In genomic region chr1:178664271-178664969, GRCm38 (mm10) we compare ENCODE assay signal across 16 mouse cellular contexts.
A peak's percentile ranks its signal among the peaks of the same experiment; 100 is the strongest.
DNase-seq lines count a peak whose midpoint lies in the region; ATAC-seq and TF ChIP-seq lines count a peak whose summit lies in the region.
"Had no signal": no experiment of that assay in that cellular context is flagged by ENCODE, and none has a peak within 500 bp of the region (broad histone marks: within the 10 kb centered on the region; RNA-seq: fewer than 3 reads in every experiment).

No protein-coding gene starts in this region.

- H3K4me3 ChIP-seq in kidney, embryonic 16.5 days (ENCODE audit: low read length) = no peak overlapping the region
- no peak overlapping the region for H3K4me3 ChIP-seq in ES-E14 (ENCODE audit: insufficient read depth in 1 of 2, low read depth in 1 of 2, low read length in 2 of 2, poor library complexity in 1 of 2, severe bottlenecking in 1 of 2)
- H3K4me3 ChIP-seq in embryonic facial prominence, embryonic 10.5 days = no peak overlapping the region
- H3K4me3 ChIP-seq in limb, embryonic 12.5 days (replicated peaks) = no peak overlapping the region
- H3K4me3 ChIP-seq: neural tube, embryonic 12.5 days had no signal

- H3K27ac ChIP-seq in kidney, embryonic 16.5 days (ENCODE audit: low read length) = peak overlapping the region; percentile 53; the same call in 1 of the 2 replicates
- H3K27ac ChIP-seq in ES-E14 (ENCODE audit: insufficient read depth, low read depth, low read length, poor library complexity, severe bottlenecking) = no peak overlapping the region
- H3K27ac ChIP-seq in embryonic facial prominence, embryonic 10.5 days (replicated peaks) = peak overlapping the region; percentile 21; the same call in 1 of the 2 replicates
- H3K27ac ChIP-seq in limb, embryonic 12.5 days = peak overlapping the region; percentile 42
- H3K27ac ChIP-seq: neural tube, embryonic 12.5 days; stomach, postnatal 0 days had no signal

- H3K4me1 ChIP-seq in kidney, embryonic 16.5 days (ENCODE audit: insufficient read depth, low read length) = peaks cover 22% of the 10 kb centered on the region
- H3K4me1 ChIP-seq in ES-E14 (ENCODE audit: control insufficient read depth in 2 of 2, insufficient read depth in 2 of 2, low read length in 2 of 2, poor library complexity in 1 of 2) = no peaks in the 10 kb centered on the region; a peak in 1 of 4 replicates
- peaks cover 37% of the 10 kb centered on the region for H3K4me1 ChIP-seq in embryonic facial prominence, embryonic 10.5 days
- H3K4me1 ChIP-seq in limb, embryonic 12.5 days (replicated peaks) = peaks cover 62% of the 10 kb centered on the region
- H3K4me1 ChIP-seq: neural tube, embryonic 12.5 days had no signal

- DNase-seq in kidney, postnatal 25 days = no peak
- DNase-seq in ES-E14 (ENCODE audit: low read depth, low spot score) = peak; percentile 20
- DNase-seq in embryonic facial prominence, embryonic 10.5 days (ENCODE audit: low spot score) = no peak
- DNase-seq in ovary, postnatal 10 days (ENCODE audit: low spot score) = no peak
- DNase-seq in heart, adult 11 months = no peak
- DNase-seq: cerebellum, adult 9-10 months; forebrain, postnatal 0 days; kidney, adult 2 months; lung, adult 2 months; thymus, postnatal 14 days had no signal

- no peaks in the 10 kb centered on the region for H3K27me3 ChIP-seq in kidney, embryonic 16.5 days (ENCODE audit: insufficient read depth, low read length)
- H3K27me3 ChIP-seq in embryonic facial prominence, embryonic 10.5 days (replicated peaks; ENCODE audit: low read depth, poor library complexity, severe bottlenecking) = no peaks in the 10 kb centered on the region
- no peaks in the 10 kb centered on the region for H3K27me3 ChIP-seq in limb, embryonic 12.5 days
- H3K27me3 ChIP-seq: neural tube, embryonic 12.5 days had no signal

- no peak for ATAC-seq in kidney, embryonic 16.5 days (ENCODE audit: low FRiP score, low TSS enrichment)
- no peak for ATAC-seq in limb, embryonic 12.5 days (ENCODE audit: insufficient number of reproducible peaks, insufficient read depth, low FRiP score, low TSS enrichment, low read depth)
- ATAC-seq: forebrain, postnatal 0 days; hindbrain, embryonic 16.5 days had no signal

- no peaks in the 10 kb centered on the region for H3K36me3 ChIP-seq in kidney, embryonic 16.5 days (ENCODE audit: insufficient read depth, low read length)
- H3K36me3 ChIP-seq in ES-E14 (ENCODE audit: control insufficient read depth, insufficient read depth, low read length, poor library complexity, severe bottlenecking) = no peaks in the 10 kb centered on the region
- no peaks in the 10 kb centered on the region for H3K36me3 ChIP-seq in embryonic facial prominence, embryonic 10.5 days (replicated peaks)
- no peaks in the 10 kb centered on the region for H3K36me3 ChIP-seq in limb, embryonic 12.5 days
- H3K36me3 ChIP-seq: neural tube, embryonic 12.5 days had no signal

- H3K9me3 ChIP-seq in kidney, embryonic 16.5 days (ENCODE audit: low read length) = no peaks in the 10 kb centered on the region
- H3K9me3 ChIP-seq in ES-E14 (ENCODE audit: control insufficient read depth, insufficient read depth, low read depth, low read length) = no peaks in the 10 kb centered on the region
- no peaks in the 10 kb centered on the region for H3K9me3 ChIP-seq in embryonic facial prominence, embryonic 10.5 days
- H3K9me3 ChIP-seq in limb, embryonic 12.5 days = no peaks in the 10 kb centered on the region
- H3K9me3 ChIP-seq: neural tube, embryonic 12.5 days had no signal

- H3K9ac ChIP-seq in kidney, embryonic 16.5 days (replicated peaks; ENCODE audit: low read length) = no peak overlapping the region
- H3K9ac ChIP-seq in ES-E14 (ENCODE audit: insufficient read depth, low read depth, low read length, poor library complexity, severe bottlenecking) = no peak overlapping the region
- no peak overlapping the region for H3K9ac ChIP-seq in limb, embryonic 12.5 days (replicated peaks)
- H3K9ac ChIP-seq: forebrain, postnatal 0 days; neural tube, embryonic 12.5 days had no signal

- 87% methylated on average over 5 of the region's 5 CpGs for WGBS in kidney, embryonic 16.5 days
- WGBS in embryonic facial prominence, embryonic 10.5 days = 77% methylated on average over 5 of the region's 5 CpGs
- WGBS in limb, embryonic 12.5 days = 75% methylated on average over 5 of the region's 5 CpGs

- in situ Hi-C loops in ES-E14 (cut with MboI; ENCODE audit: low sequenced_read_pairs in 2 of 2, unreplicated experiment in 2 of 2) = no loop called here

- H3K4me2 ChIP-seq in kidney, embryonic 16.5 days (replicated peaks; ENCODE audit: low read depth, low read length) = no peak overlapping the region
- no peak overlapping the region for H3K4me2 ChIP-seq in limb, embryonic 12.5 days
- H3K4me2 ChIP-seq: liver, embryonic 11.5 days; neural tube, embryonic 12.5 days had no signal

TF ChIP-seq in ES-E14, 5 proteins besides CTCF, POLR2A, EP300 and RAD21:
- TF ChIP-seq MAFK (IDR thresholded peaks at IDR 0.05; ENCODE audit: insufficient read depth, low read depth, low read length) = no peak
- no peak for TF ChIP-seq ZC3H11A (IDR thresholded peaks at IDR 0.05; ENCODE audit: borderline replicate concordance, low read depth, low read length)
- TF ChIP-seq HCFC1 (IDR thresholded peaks at IDR 0.05; ENCODE audit: borderline replicate concordance, insufficient read depth, low read length) = no peak
- TF ChIP-seq CHD2 (IDR thresholded peaks at IDR 0.05; ENCODE audit: low read depth, low read length) = no peak
- TF ChIP-seq ZNF384 (IDR thresholded peaks at IDR 0.05; ENCODE audit: low read depth, low read length) = no peak
TF ChIP-seq in ES-E14: peak in this region for 0.
